Mouse (Mus musculus) mesoderm, embryonic 11.5 days (tissue): ENCODE data around the gene Styk1.
"Not testable (repeated sequence)": the region's sequence is repeated elsewhere in the genome, so short reads cannot be mapped to it uniquely, and the experiment has no call there.

Experiments
- DNase-seq: peaks from one replicate; pipeline ENCODE4 v3.0.0-alpha.2; 2012; ENCODE audit warnings: low read depth, low spot score

Gene Styk1

GRCm38 (mm10) chr6:131292991-131293788 is 60.2 kb downstream of the Styk1 start, which contains the start of gene Magohb:
Gene Magohb (minus strand): TSS chr6:131293244.
- DNase-seq = peak; percentile 90

- DNase-seq = peak; percentile 27
Measured at GRCm38 (mm10) chr6:131292276-131292990, 61.0 kb downstream of the Styk1 start.

- peak; percentile 37 for DNase-seq
Measured at GRCm38 (mm10) chr6:131290430-131290829, 63.0 kb downstream of the Styk1 start.

GRCm38 (mm10) chr6:131278160-131278559 is 75.2 kb downstream of the Styk1 start:
- DNase-seq = not testable (repeated sequence)

GRCm38 (mm10) chr6:131276659-131277058 is 76.7 kb downstream of the Styk1 start:
- DNase-seq = no peak

GRCm38 (mm10) chr6:131272311-131272710 is 81.1 kb downstream of the Styk1 start:
- DNase-seq = no peak

GRCm38 (mm10) chr6:131270312-131270711 is 83.1 kb downstream of the Styk1 start:
- DNase-seq = no peak

GRCm38 (mm10) chr6:131269599-131269998 is 83.8 kb downstream of the Styk1 start:
- no peak for DNase-seq

GRCm38 (mm10) chr6:131264175-131264574 is 89.2 kb downstream of the Styk1 start:
- no peak for DNase-seq

GRCm38 (mm10) chr6:131262778-131263177 is 90.6 kb downstream of the Styk1 start:
- no peak for DNase-seq

- no peak for DNase-seq
Measured at GRCm38 (mm10) chr6:131262009-131262408, 91.4 kb downstream of the Styk1 start.
